Mouse (Mus musculus): ENCODE data around the gene Bcl11b. TPM values are rescaled to one million over a fixed set of nuclear protein-coding genes. Genes with fewer than 3 reads are reported as not detected.

The Bcl11b gene
- polyA plus RNA-seq, 1 experiment from 2014 or later = 21.6 TPM

DNA sequence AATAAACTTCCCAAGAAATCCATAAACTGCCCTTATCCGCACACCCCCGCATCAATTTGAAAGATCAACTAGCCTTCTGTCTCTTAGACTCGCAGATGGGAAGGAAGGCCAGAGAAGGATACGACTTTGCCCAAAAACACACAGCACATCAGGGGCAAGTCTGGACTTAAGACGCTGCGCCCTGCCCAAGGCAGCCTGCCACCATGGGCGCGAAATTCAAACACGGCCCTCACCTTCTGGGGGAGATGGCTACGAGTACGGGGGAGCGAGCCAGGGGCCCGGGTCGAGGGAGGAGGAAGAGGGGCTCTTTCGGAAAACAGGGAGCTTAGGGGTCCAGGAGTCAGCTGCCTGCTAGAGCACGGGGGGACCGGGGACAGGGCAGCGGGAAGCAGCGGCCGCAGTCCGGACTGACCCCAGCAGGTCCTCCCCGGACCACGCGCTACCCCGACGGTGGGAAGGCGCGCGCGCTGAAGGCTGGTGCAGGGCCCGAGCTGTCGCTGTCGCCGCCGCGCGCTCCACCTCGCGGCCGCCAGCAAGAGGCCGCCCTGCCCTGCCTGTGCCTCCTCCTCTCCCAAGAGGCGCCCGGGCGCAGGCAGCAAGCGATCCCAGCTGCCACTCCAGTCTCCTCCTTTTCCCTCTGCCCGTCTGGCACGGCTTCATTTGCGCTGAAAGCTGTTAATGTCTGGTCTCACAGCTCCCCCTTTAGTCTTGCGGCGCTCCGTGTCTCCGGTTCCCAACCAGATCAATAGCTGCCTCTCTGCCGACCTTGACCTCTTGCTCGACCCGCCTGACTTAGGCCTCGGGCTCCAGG lies 2.6 kb upstream of the Bcl11b start:
- Histone ChIP-seq H3K27ac (replicated peaks) (no peak overlapping the region), H3K9me3 (replicated peaks) (no peaks in the 10 kb centered on the region), H3K4me2 (peak overlapping the region; percentile 98), H3K36me3 (no peaks in the 10 kb centered on the region), H3K9ac (replicated peaks) (peak overlapping the region; percentile 44), H3K4me3 (replicated peaks) (peak overlapping the region; percentile 81), H3K27me3 (replicated peaks) (peaks cover 13% of the 10 kb centered on the region), H3K4me1 (peaks cover 51% of the 10 kb centered on the region)
- ATAC-seq (ENCODE audit: low FRiP score) = peak; percentile 59
- WGBS = under 1% methylated on average over 56 of the region's 56 CpGs

DNA sequence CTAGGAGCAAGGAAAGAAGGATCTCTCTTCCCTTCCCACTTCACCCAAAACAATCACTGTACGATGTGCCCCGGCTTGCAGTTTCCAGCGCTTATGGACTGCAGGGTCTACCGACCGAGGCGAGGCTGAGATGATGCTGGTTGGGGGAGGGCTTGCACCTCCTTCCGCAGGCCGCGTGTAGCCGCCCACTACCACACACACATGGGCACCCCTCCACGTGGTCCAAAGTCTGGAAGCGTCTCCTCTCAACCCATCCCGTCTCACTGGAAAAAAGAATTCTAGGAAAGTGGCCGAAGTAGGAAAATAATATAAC lies 2.0 kb upstream of the Bcl11b start:
- 4% methylated on average over 14 of the region's 14 CpGs for WGBS
- 0 out of 2 replicates have a peak overlapping the region, but pooled peaks have one; percentile 30 for H3K9ac ChIP-seq (replicated peaks)

GRCm38 (mm10) chr12:108004701-108005487 lies 1.5 kb upstream of the Bcl11b start:
- H3K9ac ChIP-seq (replicated peaks) = peak overlapping the region; percentile 30; the same call in 1 of the 2 replicates
- no peak for ATAC-seq (ENCODE audit: low FRiP score)
- no peaks in the 10 kb centered on the region for H3K36me3 ChIP-seq
- WGBS = 1% methylated on average over 43 of the region's 43 CpGs
- no peaks in the 10 kb centered on the region for H3K9me3 ChIP-seq (replicated peaks)
- H3K27ac ChIP-seq (replicated peaks) = peak overlapping the region; percentile 94; the same call in 1 of the 2 replicates
- peak overlapping the region; percentile 81 for H3K4me3 ChIP-seq (replicated peaks)
- peaks cover 13% of the 10 kb centered on the region for H3K27me3 ChIP-seq (replicated peaks)
- peaks cover 45% of the 10 kb centered on the region for H3K4me1 ChIP-seq
- H3K4me2 ChIP-seq = peak overlapping the region; percentile 98

More for the DNA sequence above, 2.0 kb upstream of the Bcl11b start:
- Histone ChIP-seq H3K9me3 (replicated peaks) (no peaks in the 10 kb centered on the region), H3K27me3 (replicated peaks) (peaks cover 13% of the 10 kb centered on the region), H3K36me3 (no peaks in the 10 kb centered on the region), H3K27ac (replicated peaks) (no peak overlapping the region), H3K4me3 (replicated peaks) (peak overlapping the region; percentile 81), H3K4me1 (peaks cover 50% of the 10 kb centered on the region), H3K4me2 (peak overlapping the region; percentile 98)
- no peak for ATAC-seq (ENCODE audit: low FRiP score)

GRCm38 (mm10) chr12:108003928-108004327 lies 526 bp upstream of the Bcl11b start:
- peak overlapping the region; percentile 81 for H3K4me3 ChIP-seq (replicated peaks)

GRCm38 (mm10) chr12:108002436-108003189 lies 789 bp downstream of the Bcl11b start:
- no peaks in the 10 kb centered on the region for H3K9me3 ChIP-seq (replicated peaks)
- WGBS = under 1% methylated on average over 61 of the region's 78 CpGs
- H3K27me3 ChIP-seq (replicated peaks) = peaks cover 10% of the 10 kb centered on the region
- H3K27ac ChIP-seq (replicated peaks) = peak overlapping the region; percentile 94
- H3K4me2 ChIP-seq = peak overlapping the region; percentile 98
- H3K36me3 ChIP-seq = no peaks in the 10 kb centered on the region
- peak overlapping the region; percentile 89 for H3K9ac ChIP-seq (replicated peaks)
- peaks cover 54% of the 10 kb centered on the region for H3K4me1 ChIP-seq
- H3K4me3 ChIP-seq (replicated peaks) = peak overlapping the region; percentile 81
- no peak for ATAC-seq (ENCODE audit: low FRiP score)

More at GRCm38 (mm10) chr12:108003928-108004327, 526 bp upstream of the Bcl11b start:
- Histone ChIP-seq H3K4me2 (peak overlapping the region; percentile 98), H3K4me1 (peaks cover 43% of the 10 kb centered on the region), H3K9ac (replicated peaks) (peak overlapping the region; percentile 89), H3K27me3 (replicated peaks) (peaks cover 13% of the 10 kb centered on the region), H3K36me3 (no peaks in the 10 kb centered on the region), H3K27ac (replicated peaks) (peak overlapping the region; percentile 94), H3K9me3 (replicated peaks) (no peaks in the 10 kb centered on the region)
- ATAC-seq (ENCODE audit: low FRiP score) = peak; percentile 79
- under 1% methylated on average over 35 of the region's 35 CpGs for WGBS

- peak overlapping the region; percentile 81 for H3K4me3 ChIP-seq (replicated peaks)
- peaks cover 61% of the 10 kb centered on the region for H3K4me1 ChIP-seq
- no peaks in the 10 kb centered on the region for H3K9me3 ChIP-seq (replicated peaks)
- no peaks in the 10 kb centered on the region for H3K36me3 ChIP-seq
- H3K9ac ChIP-seq (replicated peaks) = peak overlapping the region; percentile 89
- peak overlapping the region; percentile 98 for H3K4me2 ChIP-seq
- H3K27ac ChIP-seq (replicated peaks) = peak overlapping the region; percentile 94
- no peak for ATAC-seq (ENCODE audit: low FRiP score)
- WGBS = 3% methylated on average over 37 of the region's 37 CpGs
- H3K27me3 ChIP-seq (replicated peaks) = peaks cover 10% of the 10 kb centered on the region
These were observed 1.6 kb downstream of the Bcl11b start for GRCm38 (mm10) chr12:108001652-108002340.

- Histone ChIP-seq H3K27ac (replicated peaks) (peak overlapping the region; percentile 94), H3K4me3 (replicated peaks) (peak overlapping the region; percentile 81), H3K9ac (replicated peaks) (peak overlapping the region; percentile 89), H3K4me2 (peak overlapping the region; percentile 98), H3K4me1 (peaks cover 53% of the 10 kb centered on the region), H3K36me3 (no peaks in the 10 kb centered on the region), H3K27me3 (replicated peaks) (peaks cover 7% of the 10 kb centered on the region; the same call in 1 of the 2 replicates), H3K9me3 (replicated peaks) (no peaks in the 10 kb centered on the region)
- WGBS = 23% methylated on average over 2 of the region's 2 CpGs
- no peak for ATAC-seq (ENCODE audit: low FRiP score)
These were observed 2.7 kb downstream of the Bcl11b start for GRCm38 (mm10) chr12:108000715-108001080.

GRCm38 (mm10) chr12:107999751-108000714 lies 3.4 kb downstream of the Bcl11b start:
- H3K4me3 ChIP-seq (replicated peaks) = peak overlapping the region; percentile 81
- 0 out of 2 replicates have a peak, but pooled peaks cover under 1% of the 10 kb centered on the region for H3K27me3 ChIP-seq (replicated peaks)
- H3K4me1 ChIP-seq = peaks cover 53% of the 10 kb centered on the region
- H3K9ac ChIP-seq (replicated peaks) = peak overlapping the region; percentile 89; the same call in 1 of the 2 replicates
- H3K27ac ChIP-seq (replicated peaks) = peak overlapping the region; percentile 94
- H3K9me3 ChIP-seq (replicated peaks) = no peaks in the 10 kb centered on the region
- peak overlapping the region; percentile 98 for H3K4me2 ChIP-seq
- H3K36me3 ChIP-seq = no peaks in the 10 kb centered on the region
- ATAC-seq (ENCODE audit: low FRiP score) = no peak
- WGBS = 63% methylated on average over 15 of the region's 15 CpGs

GRCm38 (mm10) chr12:107998746-107999145 lies 4.7 kb downstream of the Bcl11b start:
- no peaks in the 10 kb centered on the region for H3K27me3 ChIP-seq (replicated peaks)
- H3K4me1 ChIP-seq = peaks cover 54% of the 10 kb centered on the region
- no peaks in the 10 kb centered on the region for H3K9me3 ChIP-seq (replicated peaks)
- peak overlapping the region; percentile 68; the same call in 1 of the 2 replicates for H3K27ac ChIP-seq (replicated peaks)
- peak overlapping the region; percentile 98 for H3K4me2 ChIP-seq
- ATAC-seq (ENCODE audit: low FRiP score) = no peak
- 1% methylated on average over 20 of the region's 20 CpGs for WGBS
- H3K4me3 ChIP-seq (replicated peaks) = peak overlapping the region; percentile 81
- no peak overlapping the region for H3K9ac ChIP-seq (replicated peaks)
- H3K36me3 ChIP-seq = no peaks in the 10 kb centered on the region

DNA sequence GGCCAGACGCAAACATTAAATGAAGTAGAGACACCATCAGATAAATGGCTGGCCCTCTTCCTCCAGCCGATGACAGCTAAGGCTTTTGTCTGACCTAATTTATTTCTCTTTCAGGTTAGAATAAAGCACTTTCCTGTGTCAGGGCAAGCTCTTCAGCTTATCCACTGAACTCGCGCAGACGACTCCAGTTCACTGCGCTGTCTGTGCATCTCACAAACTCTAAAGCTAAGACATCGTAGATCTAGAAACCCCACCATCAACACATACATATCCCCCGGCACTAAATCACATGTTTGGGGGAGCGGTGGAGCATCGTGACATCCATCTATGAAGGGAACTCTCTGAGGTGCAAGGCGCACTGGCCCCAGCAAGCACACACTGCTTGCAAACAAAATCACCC lies 5.5 kb downstream of the Bcl11b start:
- Histone ChIP-seq H3K9ac (replicated peaks) (peak overlapping the region; percentile 34), H3K4me2 (peak overlapping the region; percentile 98), H3K27ac (replicated peaks) (peak overlapping the region; percentile 68), H3K4me3 (replicated peaks) (peak overlapping the region; percentile 81), H3K27me3 (replicated peaks) (no peaks in the 10 kb centered on the region), H3K9me3 (replicated peaks) (no peaks in the 10 kb centered on the region), H3K4me1 (peaks cover 56% of the 10 kb centered on the region), H3K36me3 (no peaks in the 10 kb centered on the region)
- ATAC-seq (ENCODE audit: low FRiP score) = no peak
- 21% methylated on average over 11 of the region's 11 CpGs for WGBS
